Mouse (Mus musculus) E14TG2a.4 (cell line): ENCODE data around the gene Ccnl2.

Source experiments
- CTCF ChIP-seq: conservative IDR thresholded peaks from 2 replicates; pipeline ENCODE4 v1.5.1; 2014; ENCODE audit warnings: low read length
- NANOG ChIP-seq: IDR thresholded peaks from 2 replicates; pipeline ENCODE4 v1.6.1; 2014; ENCODE audit warnings: borderline replicate concordance, low read length, mixed read lengths

GRCm38 (mm10) chr4:155863001-155863400, 50.7 kb downstream of the Ccnl2 start, which contains the start of gene Tas1r3:
- no peak for TF ChIP-seq CTCF
- no peak for TF ChIP-seq NANOG
